Mouse (Mus musculus): ENCODE results near the gene Serpinb3a. TPM values are rescaled to one million over a fixed set of nuclear protein-coding genes. Genes with fewer than 3 reads are reported as not detected.
A peak's percentile ranks its signal among the peaks of the same experiment; 100 is the strongest.
"Not testable (repeated sequence)": the region's sequence is repeated elsewhere in the genome, so short reads cannot be mapped to it uniquely, and the experiment has no call there.

The Serpinb3a gene
- polyA plus RNA-seq (2016; fragmentation: Nextera tagmentation; extraction: Ambion mirVana) = not detected in 2 replicates

DNA sequence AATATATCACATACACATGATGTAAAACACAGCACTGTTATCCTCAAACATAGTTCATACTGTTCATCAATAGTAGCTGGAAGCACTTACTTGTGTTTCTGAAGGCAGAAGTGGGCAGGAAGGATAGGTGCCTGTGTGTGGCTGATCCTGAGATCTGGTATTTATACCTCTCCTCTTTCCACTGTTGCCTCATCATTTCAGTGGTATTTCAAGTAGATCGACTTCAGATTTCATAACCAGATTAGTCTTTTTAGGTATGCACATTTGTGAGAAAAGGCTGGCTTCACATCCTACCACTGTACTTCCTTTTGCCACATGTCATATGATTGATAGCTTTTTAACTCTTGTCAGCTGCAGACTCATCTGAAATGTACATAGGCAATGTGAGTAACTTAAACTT is at the start of gene Serpinb3a:
Gene Serpinb3a, minus strand, starts transcription at position 101 of the 400 bp plus-strand sequence.
- H3K27ac ChIP-seq = no peak within 1 kb of the TSS
- ATAC-seq (ENCODE audit: low FRiP score, low read depth) = no peak
- WGBS = 82% methylated on average over 1 of the region's 1 CpGs

GRCm38 (mm10) chr1:107098417-107098816 is 46.3 kb upstream of the Serpinb3a start:
- Histone ChIP-seq H3K27me3 (replicated peaks) (no peaks in the 10 kb centered on the region), H3K4me1 (no peaks in the 10 kb centered on the region), H3K9me3 (no peaks in the 10 kb centered on the region), H3K36me3 (no peaks in the 10 kb centered on the region), H3K4me3 (no peak overlapping the region), H3K27ac (no peak overlapping the region), H3K9ac (no peak overlapping the region), H3K4me2 (replicated peaks) (no peak overlapping the region)
- 94% methylated on average over 2 of the region's 2 CpGs for WGBS
- no peak for ATAC-seq (ENCODE audit: low FRiP score, low read depth)

More for the DNA sequence above, at the start of gene Serpinb3a:
- Histone ChIP-seq H3K4me3 (no peak within 1 kb of the TSS), H3K4me1 (no peaks in the 10 kb centered on the region), H3K36me3 (no peaks in the 10 kb centered on the region), H3K9me3 (no peaks in the 10 kb centered on the region), H3K4me2 (replicated peaks) (no peak within 1 kb of the TSS), H3K9ac (no peak within 1 kb of the TSS), H3K27me3 (replicated peaks) (no peaks in the 10 kb centered on the region)

- H3K9me3 ChIP-seq = no peaks in the 10 kb centered on the region
- no peaks in the 10 kb centered on the region for H3K36me3 ChIP-seq
- no peaks in the 10 kb centered on the region for H3K27me3 ChIP-seq (replicated peaks)
- H3K4me2 ChIP-seq (replicated peaks) = no peak within 1 kb of the TSS
- ATAC-seq (ENCODE audit: low FRiP score, low read depth) = no peak
- no peaks in the 10 kb centered on the region for H3K4me1 ChIP-seq
- no peak within 1 kb of the TSS for H3K9ac ChIP-seq
- no peak within 1 kb of the TSS for H3K4me3 ChIP-seq
- H3K27ac ChIP-seq = no peak within 1 kb of the TSS
Measured at GRCm38 (mm10) chr1:107083406-107083805, 31.3 kb upstream of the Serpinb3a start, which contains the start of gene Serpinb3d. Serpinb3d (minus strand) TSS chr1:107083506.

DNA sequence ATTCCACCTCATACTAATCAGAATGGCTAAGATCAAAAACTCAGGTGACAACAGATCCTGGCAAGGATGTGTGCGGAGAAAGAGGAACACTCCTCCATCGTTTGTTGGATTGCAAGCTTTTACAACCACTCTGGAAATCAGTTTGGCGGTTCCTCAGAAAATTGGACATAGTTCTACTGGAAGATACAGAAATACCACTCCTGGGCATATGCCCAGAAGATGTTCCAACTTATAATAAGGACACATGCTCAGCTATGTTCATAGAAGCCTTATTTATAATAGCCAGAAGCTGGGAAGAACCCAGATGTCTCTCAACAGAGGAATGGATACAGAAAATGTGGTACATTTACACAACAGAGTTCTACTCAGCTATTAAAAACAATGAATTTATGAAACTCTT is 17.9 kb downstream of the Serpinb3a start:
- not testable (repeated sequence) for H3K9me3 ChIP-seq; H3K4me3 ChIP-seq; H3K9ac ChIP-seq; H3K27ac ChIP-seq; H3K36me3 ChIP-seq; ATAC-seq (ENCODE audit: low FRiP score, low read depth); H3K4me1 ChIP-seq; H3K27me3 ChIP-seq (replicated peaks); H3K4me2 ChIP-seq (replicated peaks)
- WGBS = 89% methylated on average over 3 of the region's 3 CpGs

DNA sequence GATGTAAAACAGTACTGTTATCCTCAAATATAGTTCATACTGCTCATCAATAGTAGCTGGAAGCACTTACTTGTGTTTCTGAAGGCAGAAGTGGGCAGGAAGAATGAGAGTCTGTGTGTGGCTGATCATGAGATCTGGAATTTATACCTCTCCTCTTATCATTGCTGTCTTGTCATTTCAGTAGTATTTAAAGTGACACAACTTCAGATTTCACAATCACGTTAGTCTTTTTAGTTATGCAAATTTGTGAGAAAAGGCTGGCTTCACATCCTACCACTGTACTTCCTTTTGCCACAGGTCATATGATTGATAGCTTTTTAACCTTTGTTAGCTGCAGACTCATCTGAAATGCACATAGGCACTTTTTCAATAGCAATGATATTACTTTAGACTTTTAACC is 26.2 kb downstream of the Serpinb3a start:
- 66% methylated on average over 1 of the region's 1 CpGs for WGBS
- no peak overlapping the region for H3K4me2 ChIP-seq (replicated peaks)
- no peaks in the 10 kb centered on the region for H3K27me3 ChIP-seq (replicated peaks)
- H3K36me3 ChIP-seq = no peaks in the 10 kb centered on the region
- H3K27ac ChIP-seq = no peak overlapping the region
- ATAC-seq (ENCODE audit: low FRiP score, low read depth) = no peak
- H3K4me1 ChIP-seq = no peaks in the 10 kb centered on the region
- no peak overlapping the region for H3K4me3 ChIP-seq
- H3K9ac ChIP-seq = no peak overlapping the region
- H3K9me3 ChIP-seq = no peaks in the 10 kb centered on the region

DNA sequence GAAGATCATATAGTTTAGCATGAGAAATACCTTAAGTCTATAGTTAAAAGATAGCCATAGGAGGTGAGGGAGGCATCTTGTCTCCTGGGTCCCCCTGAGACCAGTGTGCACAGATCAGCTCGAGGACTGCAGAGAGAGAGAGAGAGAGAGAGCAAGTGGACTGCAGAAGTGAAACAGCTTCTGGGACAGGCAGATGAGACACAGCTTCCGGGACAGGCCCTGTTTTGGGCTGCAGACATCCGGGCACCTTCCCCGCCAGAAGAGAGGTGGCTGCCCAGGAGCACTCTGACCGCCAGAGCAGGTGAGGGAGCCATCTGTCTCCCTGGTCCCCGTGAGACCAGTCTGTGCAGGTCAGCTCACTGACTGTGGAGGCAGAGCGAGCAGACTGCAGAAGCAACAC is 36.9 kb downstream of the Serpinb3a start:
- H3K4me1 ChIP-seq = no peaks in the 10 kb centered on the region
- WGBS = 90% methylated on average over 7 of the region's 7 CpGs
- ATAC-seq (ENCODE audit: low FRiP score, low read depth) = no peak
- H3K27ac ChIP-seq = no peak overlapping the region
- no peaks in the 10 kb centered on the region for H3K36me3 ChIP-seq
- no peak overlapping the region for H3K4me3 ChIP-seq
- H3K9me3 ChIP-seq = no peaks in the 10 kb centered on the region
- no peak overlapping the region for H3K9ac ChIP-seq
- H3K27me3 ChIP-seq (replicated peaks) = no peaks in the 10 kb centered on the region
- H3K4me2 ChIP-seq (replicated peaks) = no peak overlapping the region

- ATAC-seq (ENCODE audit: low FRiP score, low read depth) = 0 out of 2 replicates have a peak, but pooled peaks have one; percentile 63
- Histone ChIP-seq H3K4me2 (replicated peaks) (no peak overlapping the region), H3K9ac (no peak overlapping the region), H3K9me3 (no peaks in the 10 kb centered on the region), H3K27ac (no peak overlapping the region), H3K4me1 (no peaks in the 10 kb centered on the region), H3K36me3 (no peaks in the 10 kb centered on the region), H3K4me3 (no peak overlapping the region), H3K27me3 (replicated peaks) (no peaks in the 10 kb centered on the region)
- 51% methylated on average over 2 of the region's 2 CpGs for WGBS
Measured at GRCm38 (mm10) chr1:107014530-107014929, 37.6 kb downstream of the Serpinb3a start.

DNA sequence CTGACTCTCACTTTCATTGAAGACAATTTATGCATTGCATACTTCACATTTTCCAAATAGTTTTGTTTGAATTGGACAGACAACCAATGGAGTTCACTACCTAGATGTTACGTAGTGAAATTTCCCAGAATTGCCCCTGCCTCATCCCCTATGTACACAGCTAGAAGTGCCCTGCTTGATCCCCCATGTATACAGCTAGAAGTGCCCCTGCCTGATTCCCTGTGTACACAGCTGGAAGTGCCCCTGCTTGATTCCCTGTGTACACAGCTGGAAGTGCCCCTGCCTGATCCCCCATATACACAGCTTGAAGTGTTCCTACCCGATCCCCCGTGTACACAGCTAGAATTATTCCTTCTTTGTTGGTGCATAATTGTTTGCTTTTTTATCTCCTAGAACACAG is 45.8 kb downstream of the Serpinb3a start:
- Histone ChIP-seq H3K36me3 (no peaks in the 10 kb centered on the region), H3K4me2 (replicated peaks) (no peak overlapping the region), H3K4me3 (no peak overlapping the region), H3K9ac (no peak overlapping the region), H3K27me3 (replicated peaks) (no peaks in the 10 kb centered on the region), H3K4me1 (no peaks in the 10 kb centered on the region), H3K9me3 (no peaks in the 10 kb centered on the region), H3K27ac (no peak overlapping the region)
- ATAC-seq (ENCODE audit: low FRiP score, low read depth) = no peak
- 71% methylated on average over 3 of the region's 3 CpGs for WGBS

GRCm38 (mm10) chr1:107001754-107002153 is 50.3 kb downstream of the Serpinb3a start:
- no peak overlapping the region for H3K9ac ChIP-seq
- H3K4me3 ChIP-seq = no peak overlapping the region
- 89% methylated on average over 2 of the region's 2 CpGs for WGBS
- no peaks in the 10 kb centered on the region for H3K4me1 ChIP-seq
- H3K36me3 ChIP-seq = no peaks in the 10 kb centered on the region
- H3K4me2 ChIP-seq (replicated peaks) = no peak overlapping the region
- ATAC-seq (ENCODE audit: low FRiP score, low read depth) = no peak
- H3K27ac ChIP-seq = no peak overlapping the region
- no peaks in the 10 kb centered on the region for H3K27me3 ChIP-seq (replicated peaks)
- no peaks in the 10 kb centered on the region for H3K9me3 ChIP-seq

GRCm38 (mm10) chr1:107000424-107000823 is 51.7 kb downstream of the Serpinb3a start:
- H3K9ac ChIP-seq = no peak overlapping the region
- H3K27me3 ChIP-seq (replicated peaks) = no peaks in the 10 kb centered on the region
- no peaks in the 10 kb centered on the region for H3K4me1 ChIP-seq
- 81% methylated on average over 13 of the region's 13 CpGs for WGBS
- no peak overlapping the region for H3K4me2 ChIP-seq (replicated peaks)
- no peak overlapping the region for H3K27ac ChIP-seq
- H3K4me3 ChIP-seq = no peak overlapping the region
- no peaks in the 10 kb centered on the region for H3K9me3 ChIP-seq
- H3K36me3 ChIP-seq = no peaks in the 10 kb centered on the region
- no peak for ATAC-seq (ENCODE audit: low FRiP score, low read depth)

Other genes starting within 250 kb of the Serpinb3a start
- not detected in 2 replicates for gene Serpinb5, start 191.1 kb downstream of the Serpinb3a start, polyA plus RNA-seq (2016; fragmentation: Nextera tagmentation; extraction: Ambion mirVana)
- gene Serpinb12, start 117.9 kb downstream of the Serpinb3a start, polyA plus RNA-seq (2016; fragmentation: Nextera tagmentation; extraction: Ambion mirVana) = not detected in 2 replicates
- not detected in 2 replicates for gene Serpinb13, start 71.3 kb downstream of the Serpinb3a start, polyA plus RNA-seq (2016; fragmentation: Nextera tagmentation; extraction: Ambion mirVana)
- gene Serpinb3d, start 31.2 kb upstream of the Serpinb3a start, polyA plus RNA-seq (2016; fragmentation: Nextera tagmentation; extraction: Ambion mirVana) = not detected in 2 replicates
- not detected in 2 replicates for gene Serpinb3b, start 226.1 kb upstream of the Serpinb3a start, polyA plus RNA-seq (2016; fragmentation: Nextera tagmentation; extraction: Ambion mirVana)
- gene Serpinb3c, start 226.1 kb upstream of the Serpinb3a start, polyA plus RNA-seq (2016; fragmentation: Nextera tagmentation; extraction: Ambion mirVana) = not detected in 2 replicates

All from neural tube, embryonic 12.5 days (tissue).